Mouse (Mus musculus): ENCODE measurements around the gene Itpka.

DNA sequence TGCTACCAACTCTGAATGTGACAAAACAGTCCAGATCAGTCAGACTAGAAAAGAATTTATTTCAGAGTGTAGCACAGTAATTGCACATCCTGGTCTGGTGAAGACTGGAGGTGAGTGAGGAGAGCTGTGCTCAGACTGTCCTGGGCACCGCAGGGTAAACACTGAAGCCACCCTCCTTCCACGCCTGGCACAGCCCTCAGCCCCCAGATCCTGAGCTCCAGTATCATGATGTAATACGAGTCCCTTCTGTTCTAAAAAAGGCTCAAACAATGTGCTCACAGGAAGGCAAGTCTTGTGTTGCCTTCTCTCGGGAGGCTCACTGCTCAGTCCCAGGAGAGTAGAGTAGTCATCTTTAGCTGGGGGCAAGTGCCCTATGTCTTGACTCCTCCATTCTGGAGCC is 21.8 kb downstream of the Itpka start:
- TF ChIP-seq POLR2A (IDR thresholded peaks at IDR 0.05; ENCODE audit: extremely low read depth, insufficient read depth, low read length) (no peak), CTCF (IDR thresholded peaks at IDR 0.05; ENCODE audit: extremely low read depth, insufficient read depth, low read length) (no peak)
